ENCODE assay signal across 8 mouse cellular contexts in the genomic region with DNA sequence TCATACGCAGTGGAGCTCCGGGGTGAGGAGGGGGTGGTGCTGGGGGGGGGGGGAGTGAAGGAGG. TPM values are rescaled to one million over a fixed set of nuclear protein-coding genes. Genes with fewer than 3 reads are reported as not detected.
DNase-seq lines count a peak whose midpoint lies in the region; ATAC-seq lines count a peak whose summit lies in the region.

TSS of gene Orc4 (minus strand) at position 26 of the 64 bp plus-strand sequence.

- ATAC-seq in hindbrain, embryonic 16.5 days: no peak
- no peak for ATAC-seq in megakaryocyte, adult 5-6 weeks (ENCODE audit: poor library complexity, severe bottlenecking)

- H3K4me1 ChIP-seq in hindbrain, embryonic 16.5 days (ENCODE audit: control insufficient read depth, insufficient read depth, low read depth, low read length): peaks cover 12% of the 10 kb centered on the region

- H3K4me2 ChIP-seq in hindbrain, embryonic 16.5 days (ENCODE audit: low read length): peak within 1 kb of the TSS; percentile 59

- no peaks in the 10 kb centered on the region for H3K9me3 ChIP-seq in hindbrain, embryonic 16.5 days (ENCODE audit: control insufficient read depth, low read length)

- WGBS in hindbrain, embryonic 16.5 days: 0% methylated on average over 2 of the region's 2 CpGs

- DNase-seq in heart, adult 18-20 months: no peak
- no peak for DNase-seq in heart, adult 11 months
- no peak for DNase-seq in adrenal gland, adult 2 months
- DNase-seq in gastrocnemius, adult 18-20 months (ENCODE audit: low spot score): no peak
- no peak for DNase-seq in cerebellum, adult 18-20 months
- DNase-seq in T-cell, adult 2 months (ENCODE audit: low spot score): no peak

- no peaks in the 10 kb centered on the region for H3K36me3 ChIP-seq in hindbrain, embryonic 16.5 days (ENCODE audit: control insufficient read depth, insufficient read depth, low read length)

- peak within 1 kb of the TSS; percentile 90 for H3K4me3 ChIP-seq in hindbrain, embryonic 16.5 days (ENCODE audit: low read length)

- H3K9ac ChIP-seq in hindbrain, embryonic 16.5 days (ENCODE audit: low read depth, low read length): peak within 1 kb of the TSS; percentile 88

- H3K27me3 ChIP-seq in hindbrain, embryonic 16.5 days (replicated peaks; ENCODE audit: control insufficient read depth, insufficient read depth, low read length): no peaks in the 10 kb centered on the region

- peak within 1 kb of the TSS; percentile 98 for H3K27ac ChIP-seq in hindbrain, embryonic 16.5 days (ENCODE audit: low read depth, low read length)

RNA-seq across cellular contexts. Expression of gene Orc4, which starts in this region (rescaled TPM):
- total RNA-seq in heart, adult 18-20 months (2021): 10 to 100 TPM; 32.3 to 34.6 TPM
- 10 to 100 TPM; 46.9 to 65.6 TPM for total RNA-seq in adrenal gland, adult 2 months (2021)
- 1.5 and 2.3 TPM in 2 replicates for polyA plus RNA-seq in adrenal gland, adult 2 months (2012; rRNA removed)
- total RNA-seq in gastrocnemius, adult 18-20 months (2021): 10 to 100 TPM; 22.8 to 29.9 TPM
- 77.4 and 88.5 TPM in 2 replicates for polyA plus RNA-seq in hindbrain, embryonic 16.5 days (2015; fragmentation: Nextera tagmentation; extraction: Ambion mirVana)
- 87.5 and 97.5 TPM in 2 replicates for total RNA-seq in megakaryocyte, adult 5-6 weeks (2015)
- 130 and 131 TPM in 2 replicates for total RNA-seq in megakaryocyte, adult 5-6 weeks (2017)

Comparison
In these comparisons a context has a peak if more than half of its experiments do, and no peak if none do; other contexts are left out.
1. RNA of gene Orc4 (polyA plus RNA-seq): 77.4 to 88.5 TPM in hindbrain, embryonic 16.5 days; 1.5 to 2.3 TPM in adrenal gland, adult 2 months; every median in the first group is over 10 times any median in the second.